Mouse (Mus musculus) kidney, embryonic 15.5 days (tissue): Measurements from ENCODE around the gene Ghsr. TPM values are rescaled to one million over a fixed set of nuclear protein-coding genes. Genes with fewer than 3 reads are reported as not detected.
"Not testable (repeated sequence)": the region's sequence is repeated elsewhere in the genome, so short reads cannot be mapped to it uniquely, and the experiment has no call there.

Experiments used
- ATAC-seq: fragments of 200-750 bp; cut with Nextera tagmentation; replicated peaks from 2 replicates; pipeline ENCODE4 v1.8.0; 2017; ENCODE audit warnings: moderate TSS enrichment; ENCODE audit not compliant: low FRiP score
- H3K27ac ChIP-seq: fragments of 300-500 bp; sonication (generic); 2 replicates; pipeline ENCODE4 v1.5.1; 2015; ENCODE audit warnings: mild to moderate bottlenecking, inconsistent platforms
- H3K27me3 ChIP-seq: fragments of 300-500 bp; sonication (generic); 2 replicates; pipeline ENCODE4 v1.6.1; 2015; ENCODE audit warnings: inconsistent platforms
- H3K36me3 ChIP-seq: fragments of 300-500 bp; sonication (generic); 2 replicates; pipeline ENCODE4 v1.6.1; 2015; ENCODE audit warnings: inconsistent platforms
- H3K4me1 ChIP-seq: fragments of 300-500 bp; sonication (generic); 2 replicates; pipeline ENCODE4 v1.6.1; 2015; ENCODE audit warnings: inconsistent platforms
- H3K4me2 ChIP-seq: fragments of 300-500 bp; sonication (generic); 2 replicates; pipeline ENCODE4 v1.6.1; 2015; ENCODE audit warnings: moderate library complexity, mild to moderate bottlenecking, inconsistent platforms
- H3K4me3 ChIP-seq: fragments of 300-500 bp; sonication (generic); replicated peaks from 2 replicates; pipeline ENCODE4 v1.5.1; 2015; ENCODE audit warnings: mild to moderate bottlenecking, inconsistent platforms
- H3K9ac ChIP-seq: fragments of 300-500 bp; sonication (generic); 2 replicates; pipeline ENCODE4 v1.6.1; 2015; ENCODE audit warnings: mild to moderate bottlenecking, inconsistent platforms
- H3K9me3 ChIP-seq: fragments of 300-500 bp; sonication (generic); replicated peaks from 2 replicates; pipeline ENCODE4 v1.6.1; 2016; ENCODE audit warnings: inconsistent platforms
- WGBS: fragments of 180-500 bp; shearing (Covaris S2); methylation state at CpG from one replicate; pipeline ENCODE4 v1.1.7; 2015; ENCODE audit warnings: mixed read lengths; 5-methylcytosine and 5-hydroxymethylcytosine counted together
- polyA plus RNA-seq: library from polyadenylated mRNA; unstranded; fragments of >200 nt; fragmentation: Nextera tagmentation; extraction: Ambion mirVana; gene quantifications from 2 replicates; pipeline ENCODE4 v1.2.1, GENCODE M21; 2015

Gene Ghsr
- polyA plus RNA-seq, 1 experiment from 2014 or later: not detected

DNA sequence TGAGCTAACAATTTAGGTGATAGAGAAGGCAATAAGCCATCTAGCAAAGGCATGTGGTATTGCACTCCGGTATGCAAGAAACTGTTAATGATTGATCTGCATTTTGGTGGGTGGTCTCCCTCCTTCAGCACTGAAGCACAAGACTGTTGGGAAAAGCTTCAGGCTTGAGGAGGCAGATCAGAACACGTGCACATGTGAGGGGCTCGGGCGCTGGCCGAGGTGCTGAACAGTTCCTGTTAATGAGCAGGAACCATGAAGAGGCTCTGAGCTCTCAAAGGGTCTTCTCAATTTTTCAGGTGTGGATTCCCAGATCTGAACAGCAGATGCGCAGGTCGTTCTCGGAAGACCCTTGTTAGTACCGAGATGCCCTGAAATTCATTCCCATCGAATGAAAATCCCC is 1.0 kb upstream of the Ghsr start:
- 6% methylated on average over 10 of the region's 10 CpGs for WGBS
- ATAC-seq: peak; percentile 56; the same call in 1 of the 2 replicates
- Histone ChIP-seq H3K27ac (no peak overlapping the region), H3K4me3 (no peak overlapping the region), H3K27me3 (peaks cover 61% of the 10 kb centered on the region), H3K36me3 (no peaks in the 10 kb centered on the region), H3K4me2 (no peak overlapping the region), H3K4me1 (peaks cover 17% of the 10 kb centered on the region), H3K9me3 (no peaks in the 10 kb centered on the region), H3K9ac (no peak overlapping the region)

DNA sequence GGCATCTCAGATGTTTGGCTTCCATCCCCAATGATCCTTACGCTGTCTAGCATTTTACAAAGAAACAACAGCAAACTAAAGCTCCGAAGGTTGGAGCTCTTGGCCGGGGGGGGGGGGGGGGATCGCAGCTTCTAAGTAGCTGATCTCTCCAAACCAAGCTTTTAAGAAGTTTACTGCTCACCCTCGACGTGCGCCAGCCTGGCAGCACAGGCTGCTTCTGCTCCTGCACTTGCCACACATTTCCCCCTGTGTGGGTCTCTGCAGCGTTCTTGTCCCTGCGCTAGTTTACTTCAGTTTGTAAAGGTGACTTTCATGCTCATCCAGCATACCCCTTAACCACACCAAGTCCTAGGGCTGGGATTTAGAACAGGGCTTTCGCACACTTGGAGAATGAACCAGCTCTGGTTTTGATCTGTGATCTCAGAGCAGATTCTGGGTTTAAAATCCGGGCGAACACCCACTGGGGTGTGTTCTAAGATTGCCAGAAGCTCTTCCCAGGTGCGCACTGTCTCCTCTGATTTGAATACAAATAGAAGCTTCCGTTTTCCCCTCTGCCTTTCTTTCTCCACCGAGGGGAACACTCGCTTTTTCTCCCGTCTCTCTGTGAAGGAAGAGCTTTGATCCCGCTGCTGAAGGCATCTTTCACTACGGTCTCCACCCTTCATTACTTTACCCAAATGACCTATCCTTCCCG is 422 bp upstream of the Ghsr start:
- 3% methylated on average over 20 of the region's 20 CpGs for WGBS
- Histone ChIP-seq H3K4me2 (peak overlapping the region; percentile 53), H3K27me3 (peaks cover 61% of the 10 kb centered on the region)

DNA sequence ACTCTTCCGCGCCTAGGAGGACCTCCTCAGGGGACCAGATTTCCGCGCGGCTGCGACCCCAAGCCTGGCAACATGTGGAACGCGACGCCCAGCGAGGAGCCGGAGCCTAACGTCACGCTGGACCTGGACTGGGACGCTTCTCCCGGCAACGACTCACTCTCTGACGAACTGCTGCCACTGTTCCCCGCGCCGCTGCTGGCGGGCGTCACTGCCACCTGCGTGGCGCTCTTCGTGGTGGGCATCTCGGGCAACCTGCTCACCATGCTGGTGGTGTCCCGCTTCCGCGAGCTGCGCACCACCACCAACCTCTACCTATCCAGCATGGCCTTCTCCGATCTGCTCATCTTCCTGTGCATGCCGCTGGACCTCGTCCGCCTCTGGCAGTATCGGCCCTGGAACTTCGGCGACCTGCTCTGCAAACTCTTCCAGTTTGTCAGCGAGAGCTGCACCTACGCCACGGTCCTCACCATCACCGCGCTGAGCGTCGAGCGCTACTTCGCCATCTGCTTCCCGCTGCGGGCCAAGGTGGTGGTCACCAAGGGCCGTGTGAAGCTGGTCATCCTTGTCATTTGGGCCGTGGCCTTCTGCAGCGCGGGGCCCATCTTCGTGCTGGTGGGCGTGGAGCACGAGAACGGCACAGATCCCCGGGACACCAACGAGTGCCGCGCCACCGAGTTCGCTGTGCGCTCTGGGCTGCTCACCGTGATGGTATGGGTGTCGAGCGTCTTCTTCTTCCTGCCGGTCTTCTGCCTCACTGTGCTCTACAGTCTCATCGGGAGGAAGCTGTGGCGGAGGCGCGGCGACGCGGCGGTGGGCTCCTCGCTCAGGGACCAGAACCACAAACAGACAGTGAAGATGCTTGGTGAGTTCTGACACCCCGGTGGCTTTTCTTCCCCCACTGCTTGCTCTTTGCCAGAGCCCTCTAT is 837 bp downstream of the Ghsr start:
- Histone ChIP-seq H3K36me3 (no peaks in the 10 kb centered on the region), H3K4me3 (peak overlapping the region; percentile 30), H3K27me3 (peaks cover 61% of the 10 kb centered on the region), H3K9ac (no peak overlapping the region), H3K9me3 (no peaks in the 10 kb centered on the region), H3K4me2 (peak overlapping the region; percentile 53), H3K27ac (no peak overlapping the region), H3K4me1 (peaks cover 17% of the 10 kb centered on the region)
- WGBS: 1% methylated on average over 75 of the region's 77 CpGs
- ATAC-seq: no peak

More for the DNA sequence above, 422 bp upstream of the Ghsr start:
- Histone ChIP-seq H3K36me3 (no peaks in the 10 kb centered on the region), H3K9me3 (no peaks in the 10 kb centered on the region), H3K9ac (no peak overlapping the region), H3K4me1 (peaks cover 17% of the 10 kb centered on the region), H3K27ac (no peak overlapping the region), H3K4me3 (peak overlapping the region; percentile 30)
- no peak for ATAC-seq

DNA sequence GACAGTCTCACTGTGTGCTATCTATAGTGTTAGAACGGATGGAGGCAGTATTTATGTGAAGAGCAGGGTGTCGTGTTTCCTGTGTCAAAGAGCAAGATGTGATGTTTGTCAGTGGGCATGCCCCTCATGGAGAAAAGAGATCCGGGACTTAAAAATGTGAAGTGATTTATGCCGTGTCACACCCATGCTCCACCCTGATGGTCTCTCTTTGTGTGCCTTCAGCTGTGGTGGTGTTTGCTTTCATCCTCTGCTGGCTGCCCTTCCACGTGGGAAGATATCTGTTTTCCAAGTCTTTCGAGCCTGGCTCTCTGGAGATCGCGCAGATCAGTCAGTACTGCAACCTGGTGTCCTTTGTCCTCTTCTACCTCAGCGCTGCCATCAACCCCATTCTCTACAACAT is 3.2 kb downstream of the Ghsr start:
- Histone ChIP-seq H3K9me3 (no peaks in the 10 kb centered on the region), H3K27me3 (peaks cover 58% of the 10 kb centered on the region), H3K9ac (no peak overlapping the region), H3K36me3 (no peaks in the 10 kb centered on the region), H3K4me3 (no peak overlapping the region), H3K4me2 (no peak overlapping the region), H3K4me1 (peaks cover 17% of the 10 kb centered on the region), H3K27ac (no peak overlapping the region)
- ATAC-seq: peak; percentile 60; the same call in 1 of the 2 replicates
- WGBS: 32% methylated on average over 9 of the region's 9 CpGs

DNA sequence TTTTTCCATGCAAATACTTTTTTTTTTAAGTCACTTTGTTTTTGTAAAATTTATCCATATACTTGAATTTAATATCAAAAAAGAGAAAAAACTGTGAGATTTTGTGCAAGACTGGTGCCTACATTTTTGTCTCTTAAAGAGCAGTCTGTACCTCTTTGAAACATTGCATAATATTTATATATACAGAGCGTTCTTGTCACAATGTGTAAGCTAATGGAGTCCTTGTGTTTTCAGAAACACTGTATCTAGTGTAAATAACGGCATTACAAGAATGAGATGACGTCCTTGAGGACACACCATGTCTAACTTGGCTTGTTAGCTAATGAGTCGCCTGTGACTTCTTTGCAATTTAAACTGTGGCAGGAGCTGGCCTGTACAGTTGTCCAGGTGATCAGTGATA is 6.8 kb downstream of the Ghsr start:
- H3K4me3 ChIP-seq: no peak overlapping the region
- H3K27me3 ChIP-seq: peaks cover 24% of the 10 kb centered on the region
- 81% methylated on average over 4 of the region's 4 CpGs for whole genome bisulfite sequencing
- no peaks in the 10 kb centered on the region for H3K36me3 ChIP-seq
- H3K4me2 ChIP-seq: no peak overlapping the region
- H3K9ac ChIP-seq: no peak overlapping the region
- no peak overlapping the region for H3K27ac ChIP-seq
- H3K9me3 ChIP-seq: no peaks in the 10 kb centered on the region
- H3K4me1 ChIP-seq: 0 out of 2 replicates have a peak, but pooled peaks cover 3% of the 10 kb centered on the region
- ATAC-seq: no peak

DNA sequence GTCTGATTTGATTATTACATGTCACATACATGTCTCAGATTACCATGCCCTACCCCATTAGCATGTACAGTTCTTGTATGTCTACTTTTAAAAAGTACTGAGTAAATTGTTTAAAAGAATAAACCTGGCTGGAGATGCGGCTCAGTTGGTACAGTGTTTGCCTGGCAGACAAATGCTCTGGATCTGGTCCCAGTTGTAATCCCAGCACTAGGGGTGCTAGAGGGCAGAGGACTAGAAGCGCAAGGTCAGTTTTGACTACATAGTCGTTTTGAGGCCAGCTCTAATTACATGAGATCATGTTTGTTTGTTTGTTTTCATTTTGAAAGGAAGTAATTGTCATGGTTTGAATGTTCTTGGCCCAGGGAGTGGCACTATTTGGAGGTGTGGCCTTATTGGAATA is 13.7 kb downstream of the Ghsr start:
- H3K4me3 ChIP-seq: no peak overlapping the region
- H3K4me1 ChIP-seq: no peaks in the 10 kb centered on the region
- no peak overlapping the region for H3K4me2 ChIP-seq
- H3K36me3 ChIP-seq: no peaks in the 10 kb centered on the region
- no peak overlapping the region for H3K27ac ChIP-seq
- no peaks in the 10 kb centered on the region for H3K9me3 ChIP-seq
- no peaks in the 10 kb centered on the region for H3K27me3 ChIP-seq
- no peak for ATAC-seq
- H3K9ac ChIP-seq: no peak overlapping the region
- 67% methylated on average over 3 of the region's 3 CpGs for WGBS

DNA sequence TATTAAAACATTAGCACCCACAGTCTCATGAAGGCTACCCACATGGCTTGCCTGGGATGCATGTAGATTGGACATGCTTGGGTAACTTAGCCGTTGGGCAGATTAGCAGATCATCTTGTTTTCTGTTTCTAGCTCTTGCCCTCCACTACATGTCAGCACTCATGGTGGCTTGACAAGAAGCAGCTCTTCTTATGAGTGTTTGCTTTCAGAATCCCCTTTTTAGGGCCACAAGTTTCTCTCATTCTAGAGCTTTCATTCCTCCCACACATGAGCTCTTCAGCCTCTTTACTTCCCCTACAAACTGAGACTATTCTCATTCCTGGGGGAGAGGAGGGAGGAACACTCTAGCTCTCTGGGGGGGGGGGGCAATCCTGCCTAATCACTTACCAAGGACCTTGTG is 18.8 kb downstream of the Ghsr start:
- no peak overlapping the region for H3K4me2 ChIP-seq
- WGBS: 48% methylated on average over 1 of the region's 1 CpGs
- no peaks in the 10 kb centered on the region for H3K36me3 ChIP-seq
- H3K27ac ChIP-seq: no peak overlapping the region
- no peaks in the 10 kb centered on the region for H3K4me1 ChIP-seq
- no peak overlapping the region for H3K9ac ChIP-seq
- H3K27me3 ChIP-seq: no peaks in the 10 kb centered on the region
- ATAC-seq: no peak
- H3K4me3 ChIP-seq: no peak overlapping the region
- H3K9me3 ChIP-seq: no peaks in the 10 kb centered on the region

DNA sequence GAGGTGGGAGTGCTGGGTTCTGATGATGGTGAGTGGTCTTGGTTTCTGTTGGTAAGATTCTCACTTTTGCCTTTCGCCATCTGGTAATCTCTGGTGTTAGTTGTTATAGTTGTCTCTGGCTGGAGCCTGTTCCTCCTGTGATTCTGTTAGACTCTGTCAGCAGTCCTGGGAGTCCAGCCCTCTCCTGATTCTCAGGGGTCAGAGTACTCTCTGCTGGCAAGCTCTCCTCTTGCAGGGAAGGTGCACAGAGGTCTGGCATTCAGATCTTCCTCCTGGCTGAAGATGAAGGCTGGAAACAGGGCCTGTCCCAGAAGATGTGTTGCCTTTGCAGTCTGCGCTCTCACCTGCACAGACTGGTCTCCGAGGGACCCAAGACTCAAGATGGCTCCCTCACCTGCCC is 29.8 kb downstream of the Ghsr start:
- H3K9me3 ChIP-seq, H3K4me2 ChIP-seq, H3K9ac ChIP-seq, H3K4me1 ChIP-seq, ATAC-seq, H3K27me3 ChIP-seq, H3K36me3 ChIP-seq, H3K27ac ChIP-seq, H3K4me3 ChIP-seq: not testable (repeated sequence)
- WGBS: 95% methylated on average over 3 of the region's 3 CpGs

DNA sequence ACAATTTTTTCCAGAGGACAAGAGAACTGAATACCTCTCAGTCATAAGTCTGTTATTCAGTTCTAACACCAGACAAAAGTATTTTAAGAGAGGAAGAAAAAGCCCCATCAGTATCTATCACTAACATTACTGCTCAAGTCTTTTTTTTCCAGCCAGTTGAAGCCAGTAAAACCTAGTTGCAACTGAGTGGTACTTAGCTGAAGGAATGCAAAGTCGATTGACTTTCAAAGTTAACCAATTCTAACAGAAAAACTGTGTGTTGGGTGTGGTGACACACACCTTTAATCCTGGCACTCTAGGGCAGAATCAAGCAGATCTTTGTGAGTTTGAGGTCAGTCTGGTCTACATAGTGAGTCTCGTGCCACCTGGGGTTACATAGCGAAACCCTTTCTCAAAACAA is 35.3 kb downstream of the Ghsr start:
- no peaks in the 10 kb centered on the region for H3K27me3 ChIP-seq
- H3K4me3 ChIP-seq: no peak overlapping the region
- H3K4me2 ChIP-seq: no peak overlapping the region
- H3K4me1 ChIP-seq: 0 out of 2 replicates have a peak, but pooled peaks cover 6% of the 10 kb centered on the region
- WGBS: 85% methylated on average over 3 of the region's 3 CpGs
- no peaks in the 10 kb centered on the region for H3K36me3 ChIP-seq
- H3K9ac ChIP-seq: no peak overlapping the region
- H3K27ac ChIP-seq: no peak overlapping the region
- no peak for ATAC-seq
- no peaks in the 10 kb centered on the region for H3K9me3 ChIP-seq

DNA sequence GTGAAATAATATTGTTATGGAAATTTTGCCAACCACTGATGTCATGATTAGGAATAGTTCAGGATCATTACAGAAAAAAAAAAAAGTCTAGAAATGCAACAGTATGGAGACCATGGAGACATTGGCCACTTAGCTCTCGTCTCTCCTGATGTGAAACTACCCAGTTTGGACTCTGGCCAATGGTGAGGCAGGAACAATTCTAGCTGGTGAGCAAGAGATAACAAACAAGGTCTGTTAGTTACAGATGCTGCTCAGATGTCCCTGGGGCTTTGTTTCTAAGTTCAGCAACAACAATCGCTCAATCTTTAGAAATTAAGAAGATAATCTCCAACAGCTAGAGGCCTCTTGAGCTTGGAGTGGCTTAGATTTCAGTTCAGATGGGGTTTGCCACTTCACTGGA is 37.4 kb downstream of the Ghsr start:
- no peaks in the 10 kb centered on the region for H3K27me3 ChIP-seq
- H3K4me2 ChIP-seq: no peak overlapping the region
- 70% methylated on average over 2 of the region's 2 CpGs for WGBS
- H3K36me3 ChIP-seq: no peaks in the 10 kb centered on the region
- no peak overlapping the region for H3K4me3 ChIP-seq
- 0 out of 2 replicates have a peak, but pooled peaks cover 6% of the 10 kb centered on the region for H3K4me1 ChIP-seq
- H3K27ac ChIP-seq: no peak overlapping the region
- H3K9me3 ChIP-seq: no peaks in the 10 kb centered on the region
- no peak overlapping the region for H3K9ac ChIP-seq
- no peak for ATAC-seq

DNA sequence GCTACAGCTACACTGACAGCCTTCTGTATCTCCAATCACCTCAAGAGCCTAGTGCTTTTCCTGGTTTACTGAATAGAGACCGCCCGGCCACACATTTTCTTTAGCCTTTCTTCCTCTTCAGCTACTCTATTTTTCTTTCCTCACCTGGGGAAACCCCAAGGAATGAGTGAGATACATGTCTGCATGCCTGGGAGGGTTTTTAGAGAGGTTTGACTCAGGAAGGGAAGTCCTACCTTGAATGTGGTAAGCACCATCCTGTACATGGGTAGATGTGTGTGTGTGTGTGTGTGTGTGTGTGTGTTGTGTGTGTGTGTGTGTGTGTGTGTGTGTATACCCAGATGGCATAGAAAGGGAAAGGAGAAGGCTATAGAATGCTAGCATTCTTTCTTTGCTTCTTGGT is 40.1 kb downstream of the Ghsr start:
- no peak overlapping the region for H3K4me3 ChIP-seq
- H3K9me3 ChIP-seq: no peaks in the 10 kb centered on the region
- H3K4me1 ChIP-seq: 0 out of 2 replicates have a peak, but pooled peaks cover 6% of the 10 kb centered on the region
- no peaks in the 10 kb centered on the region for H3K27me3 ChIP-seq
- H3K4me2 ChIP-seq: no peak overlapping the region
- no peak overlapping the region for H3K9ac ChIP-seq
- no peak for ATAC-seq
- peaks cover 6% of the 10 kb centered on the region; the same call in 1 of the 2 replicates for H3K36me3 ChIP-seq
- 98% methylated on average over 2 of the region's 2 CpGs for WGBS
- H3K27ac ChIP-seq: no peak overlapping the region

DNA sequence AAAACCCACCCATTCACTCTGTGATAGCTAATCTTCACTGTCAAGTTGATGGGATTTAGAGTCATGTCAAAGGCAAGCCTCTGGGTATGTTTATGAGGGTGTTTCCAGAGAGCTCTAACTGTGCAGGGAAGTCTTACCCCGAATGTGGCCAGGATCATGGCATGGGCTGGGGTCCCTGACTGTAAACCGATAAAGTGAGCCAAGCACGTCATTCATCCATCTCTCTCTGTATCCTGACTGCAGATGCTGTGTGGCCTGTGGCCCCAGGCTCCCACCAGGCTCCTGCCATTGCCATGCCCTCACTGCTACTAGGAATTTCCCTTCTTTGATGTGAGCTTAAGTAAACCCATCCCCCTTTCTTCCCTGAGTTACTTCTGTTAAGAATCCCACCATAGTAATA is 42.4 kb downstream of the Ghsr start:
- no peak overlapping the region for H3K4me3 ChIP-seq
- no peaks in the 10 kb centered on the region for H3K27me3 ChIP-seq
- no peak overlapping the region for H3K4me2 ChIP-seq
- no peak overlapping the region for H3K9ac ChIP-seq
- H3K9me3 ChIP-seq: no peaks in the 10 kb centered on the region
- ATAC-seq: no peak
- H3K4me1 ChIP-seq: no peaks in the 10 kb centered on the region
- H3K36me3 ChIP-seq: peaks cover 16% of the 10 kb centered on the region
- no peak overlapping the region for H3K27ac ChIP-seq
- WGBS: 73% methylated on average over 3 of the region's 3 CpGs
